Mouse (Mus musculus) CH12.LX (cell line): ENCODE data around the gene Triml1.

Experiments used
- CTCF ChIP-seq, 2 experiments: IDR thresholded peaks in 1 of 2; conservative IDR thresholded peaks in 1 of 2; 2 replicates each; pipeline ENCODE4 v1.5.1; 2011 to 2012; ENCODE audit warnings: low read depth in 2 of 2, low read length in 2 of 2, improper control_type of control experiment in 1 of 2, inconsistent platforms in 1 of 2, mild to moderate bottlenecking in 1 of 2, moderate library complexity in 1 of 2
- GABPA ChIP-seq: IDR thresholded peaks from 2 replicates; pipeline ENCODE4 v1.6.1; 2012; ENCODE audit warnings: low read depth, low read length, improper control_type of control experiment, inconsistent platforms; ENCODE audit not compliant: insufficient replicate concordance
- HCFC1 ChIP-seq: IDR thresholded peaks from 2 replicates; pipeline ENCODE4 v1.6.1; 2012; ENCODE audit warnings: low read depth, mild to moderate bottlenecking, inconsistent platforms, low read length, improper control_type of control experiment
- RAD21 ChIP-seq: IDR thresholded peaks from 2 replicates; pipeline ENCODE4 v1.6.1; 2011; ENCODE audit warnings: low read depth, mild to moderate bottlenecking, low read length, improper control_type of control experiment, moderate library complexity
- TCF12 ChIP-seq: IDR thresholded peaks from 2 replicates; pipeline ENCODE4 v1.6.1; 2014; ENCODE audit warnings: low read depth, mild to moderate bottlenecking, inconsistent platforms, low read length, improper control_type of control experiment

- TF ChIP-seq RAD21, result no peak
- TF ChIP-seq GABPA, result no peak
- TF ChIP-seq TCF12, result no peak
- no peak for TF ChIP-seq CTCF (conservative IDR thresholded peaks at IDR 0.05 in 1 of 2, IDR thresholded peaks at IDR 0.05 in 1 of 2; ENCODE audit: low read depth in 2 of 2, low read length in 2 of 2)
- TF ChIP-seq HCFC1, result no peak
These were observed 23.2 kb upstream of the Triml1 start for GRCm38 (mm10) chr8:43164453-43164852.
